ENCODE assay signal across 8 mouse cellular contexts in genomic region chr3:108225711-108226557, GRCm38 (mm10). TPM values are rescaled to one million over a fixed set of nuclear protein-coding genes. Genes with fewer than 3 reads are reported as not detected.
DNase-seq lines count a peak whose midpoint lies in the region; ATAC-seq lines count a peak whose summit lies in the region.

No protein-coding gene starts in this region.

- intact Hi-C loops in gastrocnemius, postnatal 14 days (cut with DNase I; ENCODE audit: low total_unique reads), result no loop called here

- peak; percentile 20 for DNase-seq in cerebellum, postnatal 14 days
- no peak for DNase-seq in cerebellum, adult 8-10 months
- peak; percentile 35 for DNase-seq in ZHBTc4 (ENCODE audit: low read depth, low spot score)
- peak; percentile 79 for DNase-seq in gastrocnemius, postnatal 14 days
- DNase-seq in kidney, postnatal 14 days, result peak; percentile 77
- DNase-seq in thymus, postnatal 36 days, result no peak
- no peak for DNase-seq in layer of hippocampus, adult 8-10 months (ENCODE audit: low spot score in 2 of 2)

- H3K4me1 ChIP-seq in neural tube, embryonic 13.5 days (replicated peaks), result peaks cover 15% of the 10 kb centered on the region

- no peaks in the 10 kb centered on the region for H3K36me3 ChIP-seq in neural tube, embryonic 13.5 days

- H3K4me2 ChIP-seq in neural tube, embryonic 13.5 days, result peak overlapping the region; percentile 56

- peaks cover 76% of the 10 kb centered on the region for H3K27me3 ChIP-seq in neural tube, embryonic 13.5 days

- peak overlapping the region; percentile 39 for H3K9ac ChIP-seq in neural tube, embryonic 13.5 days

- H3K9me3 ChIP-seq in neural tube, embryonic 13.5 days, result no peaks in the 10 kb centered on the region

- H3K27ac ChIP-seq in neural tube, embryonic 13.5 days (replicated peaks), result no peak overlapping the region

- H3K4me3 ChIP-seq in neural tube, embryonic 13.5 days, result peak overlapping the region; percentile 34

- WGBS in neural tube, embryonic 13.5 days, result 2% methylated on average over 66 of the region's 67 CpGs

- peak; percentile 50; the same call in 1 of the 2 replicates for ATAC-seq in neural tube, embryonic 13.5 days (ENCODE audit: low read depth)

RNA-seq across cellular contexts. Expression of gene Sypl2, which starts 0.5 kb away (rescaled TPM):
- 1,000 to 10,000 TPM in 1 of 2 experiments, 100 to 1,000 TPM in 1; 987 to 1,055 TPM for total RNA-seq in gastrocnemius, postnatal 14 days (2021)
- 0.14 and 0.71 TPM in 2 replicates for polyA plus RNA-seq in neural tube, embryonic 13.5 days (2015; fragmentation: Nextera tagmentation; extraction: Ambion mirVana)
- total RNA-seq in layer of hippocampus, adult 8-10 months (2022), result 1 to 10 TPM; 2.1 to 3.8 (median 2.8) TPM

RNA-seq across cellular contexts. Expression of gene Atxn7l2, which starts 15.2 kb away (rescaled TPM):
- total RNA-seq in gastrocnemius, postnatal 14 days (2021), result 1 to 10 TPM; 7.3 to 7.6 TPM
- 24.5 and 26.0 TPM in 2 replicates for polyA plus RNA-seq in neural tube, embryonic 13.5 days (2015; fragmentation: Nextera tagmentation; extraction: Ambion mirVana)
- total RNA-seq in layer of hippocampus, adult 8-10 months (2022), result 10 to 100 TPM; 23.1 to 36.3 (median 29.6) TPM

RNA-seq across cellular contexts. Expression of gene Cyb561d1, which starts 24.9 kb away (rescaled TPM):
- total RNA-seq in gastrocnemius, postnatal 14 days (2021), result 1 to 10 TPM; 2.3 to 2.9 TPM
- 3.9 and 4.3 TPM in 2 replicates for polyA plus RNA-seq in neural tube, embryonic 13.5 days (2015; fragmentation: Nextera tagmentation; extraction: Ambion mirVana)
- 10 to 100 TPM; 15.7 to 21.2 (median 18.9) TPM for total RNA-seq in layer of hippocampus, adult 8-10 months (2022)

RNA-seq across cellular contexts. Expression of gene Psma5, which starts 30.8 kb away (rescaled TPM):
- total RNA-seq in gastrocnemius, postnatal 14 days (2021), result 10 to 100 TPM; 64.2 to 66.3 TPM
- 242 and 259 TPM in 2 replicates for polyA plus RNA-seq in neural tube, embryonic 13.5 days (2015; fragmentation: Nextera tagmentation; extraction: Ambion mirVana)
- 10 to 100 TPM; 75.1 to 78.6 (median 77.7) TPM for total RNA-seq in layer of hippocampus, adult 8-10 months (2022)

RNA-seq across cellular contexts. Expression of gene Amigo1, which starts 39.8 kb away (rescaled TPM):
- total RNA-seq in gastrocnemius, postnatal 14 days (2021), result 10 to 100 TPM; 23.9 to 31.1 TPM
- polyA plus RNA-seq in neural tube, embryonic 13.5 days (2015; fragmentation: Nextera tagmentation; extraction: Ambion mirVana), result 16.6 and 21.9 TPM in 2 replicates
- 10 to 100 TPM; 61.9 to 71.8 (median 68.3) TPM for total RNA-seq in layer of hippocampus, adult 8-10 months (2022)

Comparison
In these comparisons a context has a peak if more than half of its experiments do, and no peak if none do; other contexts are left out.
1. DNase-seq: peak in cerebellum, postnatal 14 days (2 of 2), ZHBTc4 (single experiment), gastrocnemius, postnatal 14 days (single experiment) and kidney, postnatal 14 days (single experiment); none in cerebellum, adult 8-10 months (single experiment), thymus, postnatal 36 days (0 of 2) and layer of hippocampus, adult 8-10 months (0 of 2).
2. RNA of gene Sypl2, which starts 0.5 kb away (total RNA-seq): 987 to 1,055 TPM in gastrocnemius, postnatal 14 days; 2.1 to 3.8 TPM in layer of hippocampus, adult 8-10 months; every median in the first group is over 100 times any median in the second.
3. RNA of gene Cyb561d1, which starts 24.9 kb away (total RNA-seq): 15.7 to 21.2 TPM in layer of hippocampus, adult 8-10 months; 2.3 to 2.9 TPM in gastrocnemius, postnatal 14 days; every median in the first group is over 4 times any median in the second.